Mouse (Mus musculus): ENCODE results near the gene Akap12. TPM values are rescaled to one million over a fixed set of nuclear protein-coding genes. Genes with fewer than 3 reads are reported as not detected.
A peak's percentile ranks its signal among the peaks of the same experiment; 100 is the strongest.

Gene Akap12
- total RNA-seq (2021): 10 to 100 TPM; 32.3 to 33.1 TPM
- long read RNA-seq, partial matches to known transcripts: 1 of 2 reads
- long read RNA-seq, other reads (novel, unspliced or antisense): 1 of 2 reads

DNA sequence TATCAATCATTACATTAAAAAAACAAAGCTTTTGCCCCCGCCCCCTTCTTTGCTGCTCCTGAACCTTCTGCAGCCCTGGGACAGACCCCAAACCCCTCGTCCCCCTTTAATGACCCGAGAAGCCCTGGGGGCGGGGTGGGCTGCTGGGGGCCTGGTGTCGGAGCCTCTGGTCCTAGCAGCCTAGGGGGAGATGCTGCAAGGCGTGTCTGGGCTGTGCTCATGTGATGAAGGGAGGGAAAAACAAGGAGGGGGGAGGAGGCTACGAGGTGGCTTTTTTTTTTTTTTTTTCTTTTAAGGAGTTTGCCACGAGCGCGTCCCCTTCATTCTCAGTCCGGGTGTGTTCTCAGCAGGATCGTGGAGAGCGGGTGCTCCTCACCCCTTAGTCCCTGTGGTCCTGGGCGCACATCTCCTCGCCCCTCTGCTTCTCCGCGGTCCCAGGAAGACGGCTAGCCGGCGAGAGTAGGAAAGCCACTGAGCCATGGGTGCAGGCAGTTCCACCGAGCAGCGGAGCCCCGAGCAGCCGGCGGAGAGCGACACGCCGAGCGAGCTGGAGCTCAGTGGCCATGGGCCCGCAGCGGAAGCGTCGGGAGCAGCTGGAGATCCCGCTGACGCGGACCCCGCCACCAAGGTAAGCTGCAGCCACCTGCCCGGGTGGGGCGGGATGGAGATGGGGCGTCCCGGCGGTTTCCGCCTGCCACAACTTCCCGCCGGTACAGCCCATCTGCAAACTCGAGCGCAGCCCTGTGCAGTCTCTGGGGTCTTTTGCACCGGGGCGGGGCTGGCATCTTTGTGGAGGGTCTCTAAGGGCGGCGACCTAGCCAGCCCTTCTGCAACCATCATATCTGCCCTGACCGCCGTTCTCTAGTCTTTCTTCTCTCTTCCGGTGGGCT is at the start of gene Akap12:
TSS of gene Akap12 (plus strand) at position 340 of the 890 bp plus-strand sequence.
- peak; percentile 49 to 50 for DNase-seq (ENCODE audit: low spot score in 2 of 2)

GRCm38 (mm10) chr10:4230563-4231359 is 35.4 kb upstream of the Akap12 start:
- DNase-seq (ENCODE audit: low spot score in 2 of 2): no peak

DNA sequence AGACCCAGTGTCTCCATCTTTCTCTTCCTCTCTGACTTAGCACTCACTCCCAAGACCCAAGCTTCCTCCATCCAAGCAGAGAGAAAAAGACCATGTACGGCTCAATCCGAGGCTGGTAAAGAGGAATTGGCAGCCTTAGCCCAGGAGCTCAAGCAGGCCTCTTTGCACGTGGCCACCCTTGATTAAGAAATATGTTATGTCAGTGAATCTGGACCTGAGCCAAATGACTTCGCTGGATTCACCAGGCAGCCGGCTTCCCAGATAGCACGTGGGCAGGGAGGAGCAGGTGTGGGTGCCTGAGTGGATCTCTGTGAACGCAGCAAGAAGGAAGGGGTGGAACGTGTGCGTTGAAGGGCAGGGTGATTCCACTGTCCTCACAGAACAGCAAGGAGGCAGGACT is 33.1 kb upstream of the Akap12 start:
- peak in 1 of 2 experiments; percentile 12 for DNase-seq (ENCODE audit: low spot score in 2 of 2)

DNA sequence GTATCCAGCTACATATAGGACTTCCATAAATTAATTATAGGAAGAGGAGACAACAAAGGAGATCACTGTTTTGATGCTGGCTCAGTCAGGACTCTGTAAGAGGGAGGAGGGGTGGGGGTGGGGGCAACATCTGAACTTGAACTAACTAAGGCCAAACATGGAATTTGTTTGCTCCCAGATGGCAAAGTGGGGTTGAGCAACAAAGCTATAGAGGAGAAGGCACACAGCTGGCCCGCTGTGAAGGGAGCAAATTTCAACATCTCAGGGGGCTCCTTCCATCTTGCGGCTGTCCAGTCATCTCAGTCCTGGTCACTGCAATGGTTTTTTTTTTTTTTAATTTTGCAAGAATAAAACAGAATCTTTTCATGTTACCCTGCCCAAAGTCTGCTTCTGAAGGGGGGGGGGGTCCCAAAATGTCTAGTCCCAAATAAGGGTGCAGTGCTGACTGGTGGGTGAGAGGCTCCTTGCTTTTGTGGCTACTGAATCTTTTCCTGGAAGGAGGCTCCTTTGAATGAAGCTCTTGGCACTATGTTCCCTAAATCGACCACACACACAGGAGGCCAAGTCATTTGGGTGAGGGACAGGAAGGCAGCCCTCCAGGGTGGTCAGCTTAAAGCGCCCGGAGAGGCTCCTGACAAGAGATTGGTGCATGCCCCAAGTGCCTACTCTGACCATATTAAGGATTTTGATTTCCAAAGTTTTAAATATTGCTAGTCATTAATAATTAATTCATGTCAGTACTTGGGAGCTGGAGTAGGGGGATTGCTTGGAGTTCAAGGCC is 26.2 kb upstream of the Akap12 start:
- DNase-seq (ENCODE audit: low spot score in 2 of 2): no peak

GRCm38 (mm10) chr10:4243591-4244300 is 22.4 kb upstream of the Akap12 start:
- no peak for DNase-seq (ENCODE audit: low spot score in 2 of 2)

- DNase-seq (ENCODE audit: low spot score in 2 of 2): no peak
Observed at GRCm38 (mm10) chr10:4245812-4246211, 20.4 kb upstream of the Akap12 start.

DNA sequence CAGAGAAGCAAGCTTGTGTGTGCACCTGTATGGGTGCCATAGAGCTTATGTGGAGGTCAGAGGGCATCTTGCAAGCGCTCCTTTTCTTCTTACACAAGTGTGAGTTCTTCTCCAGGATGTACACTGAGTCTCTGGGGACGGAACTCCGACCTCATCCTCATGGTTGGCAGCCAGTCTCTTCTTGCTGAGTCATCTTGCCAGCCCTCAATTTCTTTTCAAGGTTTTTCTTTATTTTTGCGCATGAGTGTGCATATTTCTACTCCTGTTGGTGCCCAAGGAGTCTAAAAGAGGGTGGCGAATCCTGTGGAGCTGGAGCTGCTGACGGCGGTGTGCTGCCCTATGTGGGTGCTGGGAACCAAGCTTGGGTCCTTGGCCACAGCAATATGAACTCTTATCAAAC is 19.8 kb upstream of the Akap12 start:
- DNase-seq (ENCODE audit: low spot score in 2 of 2): no peak

DNA sequence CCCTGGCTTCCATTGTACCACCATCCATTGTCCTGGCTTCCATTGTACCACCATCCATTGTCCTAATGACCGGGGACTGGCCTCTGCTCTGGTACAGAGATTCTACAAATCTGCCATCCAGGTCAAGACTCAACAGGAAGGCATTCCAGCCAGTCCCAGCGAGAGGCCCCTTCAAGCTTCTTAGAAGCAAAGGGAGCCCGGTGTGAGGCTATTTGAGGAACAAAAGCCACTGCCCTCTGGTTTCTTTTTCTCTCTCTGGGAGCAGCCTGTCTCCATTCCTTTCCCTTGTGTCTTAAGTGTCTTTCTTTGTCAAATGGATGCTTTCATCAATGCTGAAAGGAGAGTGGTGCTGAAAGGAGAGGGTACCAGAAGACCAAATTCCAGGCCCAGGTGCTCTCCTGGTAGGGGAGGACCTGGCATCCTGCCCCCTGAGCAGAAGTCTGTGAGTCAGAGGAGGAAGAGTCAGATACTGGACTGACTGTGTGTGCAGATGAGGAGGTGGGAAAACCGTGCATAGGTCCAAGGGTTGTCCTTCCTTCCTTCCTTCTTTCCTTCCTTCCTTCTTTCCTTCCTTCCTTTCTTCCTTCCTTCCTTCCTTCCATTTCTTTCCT is 16.8 kb upstream of the Akap12 start:
- no peak for DNase-seq (ENCODE audit: low spot score in 2 of 2)

DNA sequence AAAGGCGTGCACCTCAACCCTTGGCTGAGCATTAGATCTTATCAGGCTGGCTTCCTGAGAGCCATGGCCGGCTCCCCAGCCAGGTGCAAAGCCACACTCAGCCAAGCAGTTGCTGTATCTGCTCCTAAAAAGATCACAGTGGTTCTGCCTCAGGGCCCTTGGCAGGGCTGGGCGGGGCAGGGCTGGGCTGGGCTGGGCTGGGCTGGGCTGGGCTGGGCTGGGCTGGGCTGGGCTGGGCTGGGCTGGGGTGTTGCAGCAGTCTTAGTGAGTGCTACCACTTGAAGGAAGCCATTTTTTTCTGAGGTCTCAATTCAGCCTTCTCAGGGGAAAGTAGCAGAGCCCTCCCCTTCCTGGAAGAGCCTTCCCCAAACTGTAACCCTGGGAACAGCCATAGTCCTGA is 15.5 kb upstream of the Akap12 start:
- no peak for DNase-seq (ENCODE audit: low spot score in 2 of 2)

GRCm38 (mm10) chr10:4253613-4254012 is 12.6 kb upstream of the Akap12 start:
- no peak for DNase-seq (ENCODE audit: low spot score in 2 of 2)

- DNase-seq (ENCODE audit: low spot score in 2 of 2): no peak
Observed at GRCm38 (mm10) chr10:4254459-4254858, 11.7 kb upstream of the Akap12 start.

DNA sequence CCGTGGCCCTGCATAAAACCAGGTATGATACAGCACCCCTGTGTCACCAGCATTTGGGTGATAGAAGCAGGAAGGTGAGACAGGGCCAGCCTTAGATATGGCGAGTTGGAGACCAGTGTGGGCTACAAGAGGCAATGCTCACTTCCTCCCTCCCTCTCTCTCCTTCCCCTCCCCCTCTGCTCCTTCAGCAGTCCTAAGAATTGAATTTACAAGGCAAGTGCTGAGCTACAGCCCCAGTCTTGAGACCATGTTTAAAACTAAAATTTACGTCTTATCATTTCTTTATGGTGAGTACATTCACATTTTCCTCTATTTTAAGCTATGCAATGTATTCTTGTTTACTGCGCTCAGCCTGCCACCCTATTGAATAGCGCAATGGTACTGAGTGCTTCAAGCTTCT is 5.3 kb upstream of the Akap12 start:
- no peak for DNase-seq (ENCODE audit: low spot score in 2 of 2)

DNA sequence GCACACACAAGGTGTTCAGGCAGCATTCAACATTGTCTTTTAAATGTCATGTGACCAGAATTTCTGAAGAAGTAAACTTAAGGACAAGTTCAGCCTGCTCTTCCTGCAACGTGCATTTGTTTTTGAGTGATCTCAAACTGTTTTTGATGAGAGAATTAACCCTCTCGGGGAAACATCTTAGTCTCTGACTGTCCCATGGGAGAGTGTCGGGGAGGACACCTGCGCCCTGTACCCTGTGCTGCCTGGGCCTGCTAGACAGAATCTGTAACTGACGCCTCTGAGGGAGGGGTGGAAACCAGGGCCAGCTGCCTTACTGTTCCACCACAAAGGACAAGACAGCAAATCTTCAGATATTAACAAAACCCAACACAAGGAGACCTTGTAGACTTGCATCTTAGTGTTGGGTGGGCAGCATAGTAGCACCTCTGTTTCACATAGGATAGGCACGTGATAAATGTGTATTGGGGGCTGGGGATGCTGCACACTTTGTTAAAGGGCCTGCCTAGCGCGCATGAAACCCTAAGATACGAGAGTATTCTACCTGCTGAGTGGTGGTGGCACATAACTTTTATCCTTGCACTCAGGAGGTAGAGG is 4.7 kb upstream of the Akap12 start:
- DNase-seq (ENCODE audit: low spot score in 2 of 2): no peak

- peak; percentile 32 to 42 for DNase-seq (ENCODE audit: low spot score in 2 of 2)
Observed at GRCm38 (mm10) chr10:4265641-4266040, 539 bp upstream of the Akap12 start.

GRCm38 (mm10) chr10:4266931-4267310 is 741 bp downstream of the Akap12 start:
- DNase-seq (ENCODE audit: low spot score in 2 of 2): peak; percentile 22 to 37

DNA sequence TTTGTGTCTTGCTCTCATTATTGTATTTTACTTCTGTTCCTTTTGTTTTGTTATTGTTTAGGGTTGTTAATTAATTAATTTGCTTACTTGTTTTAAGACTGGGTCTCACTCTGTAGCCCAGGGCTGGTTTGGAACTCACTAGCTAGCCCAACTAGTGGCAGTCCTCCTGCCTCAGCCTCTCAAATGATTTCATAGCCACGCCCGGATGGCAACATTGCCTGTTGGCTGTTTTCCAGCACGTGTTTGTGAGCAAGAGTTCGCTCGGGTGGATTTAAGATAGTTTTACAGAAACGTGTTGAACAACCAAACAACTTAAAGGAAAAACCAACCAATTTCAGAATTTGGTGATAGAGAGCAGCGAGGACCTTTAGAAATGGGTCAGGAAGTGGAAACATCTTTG is 1.3 kb downstream of the Akap12 start:
- DNase-seq (ENCODE audit: low spot score in 2 of 2): no peak

- no peak for DNase-seq (ENCODE audit: low spot score in 2 of 2)
Observed at GRCm38 (mm10) chr10:4268140-4268539, 2.0 kb downstream of the Akap12 start.

DNA sequence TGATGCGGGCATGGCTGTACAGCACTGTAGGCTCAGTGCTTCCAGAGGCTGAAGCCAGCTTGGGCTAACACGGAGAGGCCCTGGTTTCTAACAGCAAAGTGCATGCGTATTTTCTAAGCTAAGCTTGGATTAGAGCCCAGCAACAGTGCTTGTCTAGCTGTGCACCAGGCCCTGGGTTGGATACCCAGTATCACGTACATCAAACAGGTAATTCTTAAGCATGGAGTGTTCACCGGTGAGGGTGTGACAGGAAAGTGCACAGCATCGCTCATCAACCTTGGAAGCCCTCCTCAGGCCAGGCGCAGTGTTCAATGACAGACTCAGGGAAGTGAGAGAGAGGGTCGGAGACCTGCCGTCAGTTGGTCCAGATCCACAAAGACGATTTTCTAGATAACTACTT is 9.4 kb downstream of the Akap12 start:
- DNase-seq (ENCODE audit: low spot score in 2 of 2): no peak

DNA sequence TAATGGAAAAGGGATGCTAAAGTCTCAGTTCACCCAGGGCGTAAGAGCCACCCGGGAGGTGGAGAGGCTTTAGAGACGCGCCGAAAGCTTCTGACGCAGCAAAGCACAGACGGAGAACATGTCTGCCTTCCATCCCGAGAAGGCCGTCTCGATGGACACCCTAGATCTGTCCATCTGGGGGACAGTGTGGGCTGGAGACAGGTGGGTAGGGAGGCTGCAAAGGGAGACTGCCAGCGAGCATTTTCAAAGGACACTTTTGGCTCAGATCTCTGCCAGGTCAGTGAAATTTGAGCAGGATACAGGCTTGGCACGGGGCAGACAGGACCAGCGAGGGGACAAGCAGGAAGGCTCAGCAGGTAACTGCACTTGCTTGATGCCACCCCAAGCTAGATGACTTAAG is 9.9 kb downstream of the Akap12 start:
- no peak for DNase-seq (ENCODE audit: low spot score in 2 of 2)

DNA sequence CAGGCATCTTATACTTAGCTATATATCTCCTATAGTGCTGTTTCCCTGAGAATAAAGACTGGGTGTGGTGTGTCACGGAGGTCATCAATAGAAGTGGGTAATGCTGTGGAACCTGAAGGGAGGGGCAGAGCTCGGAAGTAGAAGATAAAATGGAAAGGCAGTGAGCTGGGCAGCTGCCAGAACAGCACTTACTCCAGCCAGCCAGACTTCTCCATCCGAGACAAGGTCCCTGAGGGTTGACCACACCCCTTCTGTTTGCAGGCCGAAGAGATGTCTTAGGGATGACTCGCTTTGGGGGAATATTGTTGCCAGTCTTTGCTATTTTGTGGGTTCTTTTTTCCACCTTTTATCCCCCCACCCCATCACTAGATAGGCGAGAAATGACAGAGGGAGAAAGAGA is 11.9 kb downstream of the Akap12 start:
- no peak for DNase-seq (ENCODE audit: low spot score in 2 of 2)
